In the genomic region with DNA sequence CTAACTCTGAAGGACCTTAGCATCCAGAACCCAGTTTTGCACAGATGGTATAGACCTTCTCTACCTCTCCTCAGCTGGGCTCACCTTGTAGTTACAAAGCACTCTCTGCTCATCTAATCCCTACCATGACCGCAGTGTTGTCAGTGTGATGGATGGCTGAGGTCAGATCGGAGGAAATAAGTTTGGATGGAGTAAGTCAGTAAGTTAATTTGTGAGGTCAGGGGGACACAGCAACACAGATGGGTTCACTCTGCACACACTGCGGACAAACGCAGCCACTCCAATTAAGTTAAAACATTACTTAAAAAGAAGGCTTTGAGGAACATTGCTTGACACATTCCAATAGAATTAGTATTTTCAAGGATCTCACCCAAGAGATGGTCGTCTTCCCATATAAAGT, we compare ENCODE assay signal across 22 mouse cellular contexts. TPM values are rescaled to one million over a fixed set of nuclear protein-coding genes. Genes with fewer than 3 reads are reported as not detected.
DNase-seq lines count a peak whose midpoint lies in the region; ATAC-seq and TF ChIP-seq lines count a peak whose summit lies in the region.
"Had no signal": no experiment of that assay in that cellular context is flagged by ENCODE, and none has a peak within 500 bp of the region (broad histone marks: within the 10 kb centered on the region; RNA-seq: fewer than 3 reads in every experiment).

No protein-coding gene starts in this region.

- WGBS in kidney, embryonic 15.5 days, result 11% methylated on average over 5 of the region's 5 CpGs
- 19% methylated on average over 5 of the region's 5 CpGs for WGBS in lung, embryonic 15.5 days
- 33% methylated on average over 5 of the region's 5 CpGs for WGBS in lung, adult 2 months
- 20% methylated on average over 5 of the region's 5 CpGs for WGBS in lung, postnatal 0 days
- 73% methylated on average over 5 of the region's 5 CpGs for WGBS in midbrain, embryonic 10.5 days

- H3K4me3 ChIP-seq in kidney, embryonic 15.5 days (replicated peaks), result no peak overlapping the region
- H3K4me3 ChIP-seq in lung, embryonic 15.5 days, result no peak overlapping the region
- H3K4me3 ChIP-seq in lung, adult 2 months (replicated peaks; ENCODE audit: extremely low read depth, low read depth, low read length), result no peak overlapping the region
- H3K4me3 ChIP-seq in lung, postnatal 0 days (ENCODE audit: low read depth, low read length), result no peak overlapping the region
- H3K4me3 ChIP-seq in midbrain, embryonic 10.5 days, result no peak overlapping the region
- H3K4me3 ChIP-seq: embryonic facial prominence, embryonic 13.5 days; forebrain, embryonic 12.5 days; gastrocnemius, adult 2 months; heart, embryonic 12.5 days; hindbrain, embryonic 10.5 days had no signal

- H3K4me2 ChIP-seq in kidney, embryonic 15.5 days, result no peak overlapping the region
- no peak overlapping the region for H3K4me2 ChIP-seq in lung, embryonic 15.5 days
- H3K4me2 ChIP-seq in lung, postnatal 0 days (replicated peaks; ENCODE audit: low read depth, low read length), result no peak overlapping the region
- H3K4me2 ChIP-seq: embryonic facial prominence, embryonic 13.5 days; forebrain, embryonic 12.5 days; heart, embryonic 12.5 days; hindbrain, embryonic 14.5 days had no signal

- peaks cover 26% of the 10 kb centered on the region for H3K4me1 ChIP-seq in kidney, embryonic 15.5 days
- peaks cover 18% of the 10 kb centered on the region for H3K4me1 ChIP-seq in lung, embryonic 15.5 days
- H3K4me1 ChIP-seq in lung, adult 2 months (ENCODE audit: control insufficient read depth, insufficient read depth, low read length), result peaks cover 7% of the 10 kb centered on the region; the same call in 1 of the 2 replicates
- H3K4me1 ChIP-seq in lung, postnatal 0 days (ENCODE audit: insufficient read depth, low read depth, low read length), result peaks cover 4% of the 10 kb centered on the region
- peaks cover 20% of the 10 kb centered on the region for H3K4me1 ChIP-seq in midbrain, embryonic 10.5 days

- no peak for ATAC-seq in kidney, embryonic 15.5 days (replicated peaks; ENCODE audit: low FRiP score)
- ATAC-seq in lung, embryonic 15.5 days (ENCODE audit: borderline replicate concordance, extremely low read depth, low FRiP score, low TSS enrichment), result 0 out of 2 replicates have a peak, but pooled peaks have one; percentile 11
- no peak for ATAC-seq in lung, postnatal 0 days
- ATAC-seq: activated CD4-positive, CD25-positive, alpha-beta regulatory T cell, adult 4 months; forebrain, postnatal 0 days; Patski had no signal

- no peak overlapping the region for H3K27ac ChIP-seq in kidney, embryonic 15.5 days
- no peak overlapping the region for H3K27ac ChIP-seq in lung, embryonic 15.5 days
- H3K27ac ChIP-seq in lung, postnatal 0 days (ENCODE audit: low read length), result no peak overlapping the region
- H3K27ac ChIP-seq in midbrain, embryonic 10.5 days (replicated peaks), result no peak overlapping the region
- H3K27ac ChIP-seq: embryonic facial prominence, embryonic 13.5 days; forebrain, embryonic 12.5 days; gastrocnemius, adult 2 months; hindbrain, embryonic 10.5 days; hindbrain, embryonic 14.5 days had no signal

- no peak for TF ChIP-seq CTCF in lung, adult 2 months (IDR thresholded peaks at IDR 0.05; ENCODE audit: insufficient read depth, low read length)
- TF ChIP-seq CTCF in lung, postnatal 0 days (IDR thresholded peaks at IDR 0.05), result no peak

- H3K9ac ChIP-seq in kidney, embryonic 15.5 days, result no peak overlapping the region
- H3K9ac ChIP-seq in lung, embryonic 15.5 days, result no peak overlapping the region
- H3K9ac ChIP-seq in lung, postnatal 0 days (replicated peaks; ENCODE audit: low read depth), result no peak overlapping the region
- H3K9ac ChIP-seq: embryonic facial prominence, embryonic 13.5 days; forebrain, embryonic 12.5 days; forebrain, postnatal 0 days; heart, embryonic 12.5 days; hindbrain, embryonic 14.5 days had no signal

- peak; percentile 31 for DNase-seq in kidney, postnatal 10 days
- DNase-seq in lung, adult 2 months, result no peak
- DNase-seq in lung, postnatal 0 days (ENCODE audit: low spot score), result peak; percentile 28
- DNase-seq in lung, postnatal 36 days, result peak; percentile 45
- DNase-seq in midbrain, embryonic 10.5 days (ENCODE audit: low spot score), result no peak
- DNase-seq in left cerebral cortex, postnatal 10 days (ENCODE audit: extremely low spot score in 1 of 2, low spot score in 2 of 2), result no peak
- DNase-seq: adrenal gland, postnatal 14 days; cerebellum, adult 11-12 months; cerebellum, adult 9-11 months; cerebellum, postnatal 36 days; forebrain, postnatal 0 days; gastrocnemius, adult 2 months; gastrocnemius, postnatal 25 days had no signal

- intact Hi-C loops in left cerebral cortex, postnatal 10 days (cut with DNase I), result no loop called here

- TF ChIP-seq POLR2A in lung, adult 2 months (IDR thresholded peaks at IDR 0.05; ENCODE audit: borderline replicate concordance, extremely low read depth, low read depth, low read length), result no peak

- H3K9me3 ChIP-seq in kidney, embryonic 15.5 days (replicated peaks), result no peaks in the 10 kb centered on the region
- no peaks in the 10 kb centered on the region for H3K9me3 ChIP-seq in lung, embryonic 15.5 days
- H3K9me3 ChIP-seq in lung, postnatal 0 days (ENCODE audit: low read length), result no peaks in the 10 kb centered on the region
- H3K9me3 ChIP-seq in midbrain, embryonic 10.5 days (replicated peaks), result no peaks in the 10 kb centered on the region
- H3K9me3 ChIP-seq: forebrain, embryonic 12.5 days had no signal

- H3K36me3 ChIP-seq in kidney, embryonic 15.5 days, result no peaks in the 10 kb centered on the region
- H3K36me3 ChIP-seq in lung, embryonic 15.5 days, result no peaks in the 10 kb centered on the region
- no peaks in the 10 kb centered on the region for H3K36me3 ChIP-seq in lung, postnatal 0 days (ENCODE audit: insufficient read depth, low read length)
- no peaks in the 10 kb centered on the region for H3K36me3 ChIP-seq in midbrain, embryonic 10.5 days
- H3K36me3 ChIP-seq: embryonic facial prominence, embryonic 13.5 days; forebrain, embryonic 12.5 days; heart, embryonic 12.5 days; hindbrain, embryonic 10.5 days had no signal

- no peak for TF ChIP-seq EP300 in lung, postnatal 0 days (IDR thresholded peaks at IDR 0.05)

- H3K27me3 ChIP-seq in kidney, embryonic 15.5 days, result peaks cover 63% of the 10 kb centered on the region
- peaks cover 27% of the 10 kb centered on the region for H3K27me3 ChIP-seq in lung, embryonic 15.5 days
- H3K27me3 ChIP-seq in lung, postnatal 0 days (replicated peaks; ENCODE audit: insufficient read depth, low read length), result peaks cover 11% of the 10 kb centered on the region; the same call in 1 of the 2 replicates
- peaks cover 48% of the 10 kb centered on the region for H3K27me3 ChIP-seq in midbrain, embryonic 10.5 days (ENCODE audit: low read depth, poor library complexity, severe bottlenecking)

RNA-seq across cellular contexts. Expression of gene Erg, which starts 2.5 kb away (rescaled TPM):
- 6.7 and 8.4 TPM in 2 replicates for polyA plus RNA-seq in kidney, embryonic 15.5 days (2015; fragmentation: Nextera tagmentation; extraction: Ambion mirVana)
- 10.3 and 12.2 TPM in 2 replicates for polyA plus RNA-seq in lung, embryonic 15.5 days (2015; fragmentation: Nextera tagmentation; extraction: Ambion mirVana)
- 77.8 and 82.7 TPM in 2 replicates for polyA plus RNA-seq in lung, adult 2 months (2012; rRNA removed)
- polyA plus RNA-seq in lung, postnatal 0 days (2015; fragmentation: Nextera tagmentation; extraction: Ambion mirVana), result 13.2 and 14.5 TPM in 2 replicates
- polyA plus RNA-seq in midbrain, embryonic 10.5 days (2016; fragmentation: Nextera tagmentation; extraction: Ambion mirVana), result 1.4 and 1.7 TPM in 2 replicates
- 1 to 10 TPM; 7.2 to 8.9 TPM for total RNA-seq in left cerebral cortex, postnatal 10 days (2021)
- polyA plus RNA-seq: activated CD4-positive, CD25-positive, alpha-beta regulatory T cell, adult 4 months; Patski had no signal

Comparison
In these comparisons a context has a peak if more than half of its experiments do, and no peak if none do; other contexts are left out.
1. DNase-seq: peak in kidney, postnatal 10 days (single experiment), lung, postnatal 0 days (single experiment) and lung, postnatal 36 days (single experiment); none in lung, adult 2 months (single experiment), midbrain, embryonic 10.5 days (single experiment) and left cerebral cortex, postnatal 10 days (0 of 2).